Mouse (Mus musculus) midbrain, embryonic 15.5 days (tissue): ENCODE data around the gene Sycp3. TPM values are rescaled to one million over a fixed set of nuclear protein-coding genes. Genes with fewer than 3 reads are reported as not detected.

Experiments
- polyA plus RNA-seq: library from polyadenylated mRNA; unstranded; fragments of >200 nt; fragmentation: Nextera tagmentation; extraction: Ambion mirVana; gene quantifications from 2 replicates; pipeline ENCODE4 v1.2.1, GENCODE M21; 2015

The Sycp3 gene
- polyA plus RNA-seq, 1 experiment from 2014 or later: 0.75 TPM

Other genes with a start within 250 kb of the Sycp3 start
- 0.46 and 0.55 TPM in 2 replicates for gene Dram1, start 80.5 kb upstream of the Sycp3 start, polyA plus RNA-seq
- gene Gnptab, start 80.4 kb upstream of the Sycp3 start, polyA plus RNA-seq: 20.7 and 24.1 TPM in 2 replicates
- 15.1 and 16.2 TPM in 2 replicates for gene Chpt1, start 44.5 kb downstream of the Sycp3 start, polyA plus RNA-seq
- gene Mybpc1, start 145.6 kb downstream of the Sycp3 start, polyA plus RNA-seq: 2.0 and 2.2 TPM in 2 replicates
- not detected in 2 replicates for gene Spic, start 225.4 kb downstream of the Sycp3 start, polyA plus RNA-seq